Mouse (Mus musculus) ES-Bruce4 (cell line): ENCODE data around the gene Bcl2l1.

ENCODE experiments used
- CTCF ChIP-seq: IDR thresholded peaks from one replicate; pipeline ENCODE4 v1.8.1; 2011; ENCODE audit warnings: low read depth, low read length
- EP300 ChIP-seq: IDR thresholded peaks from 2 replicates; pipeline ENCODE4 v1.6.1; 2011; ENCODE audit warnings: low read depth, low read length; ENCODE audit not compliant: insufficient read depth
- POLR2A ChIP-seq: IDR thresholded peaks from one replicate; pipeline ENCODE4 v1.8.1; 2011; ENCODE audit warnings: low read length; ENCODE audit not compliant: insufficient read depth

- TF ChIP-seq CTCF (no peak), POLR2A (no peak), EP300 (peak; percentile 68)
These were observed 15.5 kb downstream of the Bcl2l1 start for GRCm38 (mm10) chr2:152815879-152816656.
